Mouse (Mus musculus) liver, adult 2 months (tissue): Measurements from ENCODE around the gene Stpg3. TPM values are rescaled to one million over a fixed set of nuclear protein-coding genes. Genes with fewer than 3 reads are reported as not detected.
A peak's percentile ranks its signal among the peaks of the same experiment; 100 is the strongest.
"Not testable (repeated sequence)": the region's sequence is repeated elsewhere in the genome, so short reads cannot be mapped to it uniquely, and the experiment has no call there.

Experiments
- DNase-seq: peaks from one replicate; pipeline ENCODE4 v3.0.0-alpha.2; 2011; ENCODE audit warnings: low read depth, low spot score; ENCODE audit errors: extremely low read depth
- H3K27ac ChIP-seq: fragments of 200-500 bp; replicated peaks from 2 replicates; pipeline ENCODE4 v1.5.1; 2012; ENCODE audit warnings: low read depth, mild to moderate bottlenecking, control low read depth, inconsistent platforms, low read length; ENCODE audit not compliant: insufficient read depth
- H3K27me3 ChIP-seq: fragments of 200-500 bp; 2 replicates; pipeline ENCODE4 v1.6.1; 2012; ENCODE audit warnings: mild to moderate bottlenecking, moderate library complexity, low read length, inconsistent platforms; ENCODE audit not compliant: control insufficient read depth, insufficient read depth
- H3K36me3 ChIP-seq: fragments of 200-500 bp; 2 replicates; pipeline ENCODE4 v1.6.1; 2012; ENCODE audit warnings: low read length, inconsistent platforms; ENCODE audit not compliant: control insufficient read depth, insufficient read depth
- H3K4me1 ChIP-seq: fragments of 200-500 bp; 2 replicates; pipeline ENCODE4 v1.6.1; 2011; ENCODE audit warnings: low read length; ENCODE audit not compliant: control insufficient read depth, insufficient read depth
- H3K4me3 ChIP-seq: fragments of 200-500 bp; 2 replicates; pipeline ENCODE4 v1.5.1; 2011; ENCODE audit warnings: low read depth, mild to moderate bottlenecking, control low read depth, low read length, moderate library complexity; ENCODE audit not compliant: insufficient read depth
- H3K79me2 ChIP-seq: fragments of 200-500 bp; 2 replicates; pipeline ENCODE4 v1.6.1; 2012; ENCODE audit warnings: inconsistent platforms, mild to moderate bottlenecking, low read length, moderate library complexity; ENCODE audit not compliant: control insufficient read depth, insufficient read depth
- H3K9ac ChIP-seq: fragments of 200-500 bp; 2 replicates; pipeline ENCODE4 v1.6.1; 2012; ENCODE audit warnings: low read depth, mild to moderate bottlenecking, control low read depth, inconsistent platforms, low read length
- CTCF ChIP-seq: fragments of 200-500 bp; IDR thresholded peaks from 2 replicates; pipeline ENCODE4 v1.5.1; 2011; ENCODE audit warnings: low read depth, low read length, control low read depth
- POLR2A ChIP-seq: fragments of 200-500 bp; IDR thresholded peaks from 2 replicates; pipeline ENCODE4 v1.6.1; 2011; ENCODE audit warnings: low read length, control low read depth; ENCODE audit not compliant: insufficient read depth; ENCODE audit errors: extremely low read depth
- WGBS: fragments of 180-500 bp; shearing (Covaris S2); methylation state at CpG from one replicate; pipeline ENCODE4 v1.1.7; 2018; 5-methylcytosine and 5-hydroxymethylcytosine counted together
- polyA plus RNA-seq: library from polyadenylated mRNA; depleted of rRNA; stranded (reverse); fragments of >200 nt; gene quantifications from 2 replicates; pipeline ENCODE4 v1.2.3, GENCODE M21; 2012
- total RNA-seq: library from RNA; depleted of rRNA; stranded (reverse); fragments of >200 nt; gene quantifications from 2 replicates; pipeline ENCODE4 v1.2.3, GENCODE M21; 2014

The Stpg3 gene
- total and polyA plus RNA-seq, 2 experiments = not detected

GRCm38 (mm10) chr2:25258887-25259286 lies 44.5 kb upstream of the Stpg3 start:
- TF ChIP-seq POLR2A = no peak
- TF ChIP-seq CTCF = peak; percentile 39
- DNase-seq = no peak
- no peak overlapping the region for H3K9ac ChIP-seq
- no peak overlapping the region for H3K27ac ChIP-seq
- H3K4me3 ChIP-seq = no peak overlapping the region
- H3K4me1 ChIP-seq = peaks cover 14% of the 10 kb centered on the region
- WGBS = 76% methylated on average over 2 of the region's 2 CpGs
- H3K36me3 ChIP-seq = no peaks in the 10 kb centered on the region
- peaks cover 11% of the 10 kb centered on the region; the same call in 1 of the 2 replicates for H3K79me2 ChIP-seq
- H3K27me3 ChIP-seq = no peaks in the 10 kb centered on the region

DNA sequence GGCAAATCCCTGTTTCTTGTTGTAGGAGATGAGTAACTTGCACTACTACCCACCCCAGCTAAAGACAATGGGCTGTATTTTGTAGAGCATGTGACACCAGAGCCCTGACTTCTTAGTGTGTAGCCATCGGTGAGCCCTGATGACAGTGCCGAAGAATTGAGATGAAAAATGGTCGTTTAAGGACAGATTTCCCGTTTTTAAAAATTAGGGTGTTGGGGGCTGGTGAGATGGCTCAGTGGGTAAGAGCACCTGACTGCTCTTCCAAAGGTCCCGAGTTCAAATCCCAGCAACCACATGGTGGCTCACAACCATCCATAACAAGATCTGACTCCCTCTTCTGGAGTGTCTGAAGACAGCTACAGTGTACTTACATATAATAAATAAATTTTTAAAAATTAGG lies 42.8 kb upstream of the Stpg3 start:
- not testable (repeated sequence) for H3K9ac ChIP-seq, H3K36me3 ChIP-seq, H3K27ac ChIP-seq, H3K4me3 ChIP-seq, DNase-seq, H3K79me2 ChIP-seq, H3K4me1 ChIP-seq, H3K27me3 ChIP-seq
- 83% methylated on average over 5 of the region's 5 CpGs for WGBS

DNA sequence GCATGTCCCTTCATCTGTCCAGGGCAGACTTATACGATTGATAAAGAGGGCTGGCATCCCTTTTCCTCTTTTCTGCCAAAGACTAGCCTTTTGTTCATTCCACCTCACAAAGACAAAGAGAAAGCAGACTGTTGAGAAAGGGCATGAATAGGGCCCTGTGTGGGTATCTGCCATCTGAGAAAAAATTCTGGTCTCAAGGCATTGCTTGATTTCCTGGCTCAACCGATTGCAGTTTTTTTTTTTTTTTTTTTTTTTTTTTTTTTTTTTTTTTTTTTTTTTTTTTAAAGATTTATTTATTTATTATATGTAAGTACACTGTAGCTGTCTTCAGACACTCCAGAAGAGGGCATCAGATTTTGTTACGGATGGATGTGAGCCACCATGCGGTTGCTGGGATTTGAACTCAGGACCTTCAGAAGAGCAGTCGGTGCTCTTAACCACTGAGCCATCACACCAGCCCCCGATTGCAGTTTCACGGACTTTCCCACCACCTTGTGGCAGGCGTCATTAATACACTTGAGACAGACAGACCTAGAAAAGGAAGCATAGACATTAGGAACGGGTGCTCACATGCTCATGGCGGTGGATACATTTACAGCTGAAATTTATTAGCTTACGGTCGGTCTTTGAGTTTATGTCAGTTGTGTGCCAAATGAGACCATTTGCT lies 42.1 kb upstream of the Stpg3 start:
- H3K36me3 ChIP-seq, DNase-seq, H3K27me3 ChIP-seq, H3K27ac ChIP-seq, H3K4me1 ChIP-seq, H3K79me2 ChIP-seq: not testable (repeated sequence)
- 0 out of 2 replicates have a peak overlapping the region, but pooled peaks have one; percentile 78 for H3K4me3 ChIP-seq
- peak overlapping the region; percentile 28; the same call in 1 of the 2 replicates for H3K9ac ChIP-seq
- WGBS = 59% methylated on average over 12 of the region's 12 CpGs

DNA sequence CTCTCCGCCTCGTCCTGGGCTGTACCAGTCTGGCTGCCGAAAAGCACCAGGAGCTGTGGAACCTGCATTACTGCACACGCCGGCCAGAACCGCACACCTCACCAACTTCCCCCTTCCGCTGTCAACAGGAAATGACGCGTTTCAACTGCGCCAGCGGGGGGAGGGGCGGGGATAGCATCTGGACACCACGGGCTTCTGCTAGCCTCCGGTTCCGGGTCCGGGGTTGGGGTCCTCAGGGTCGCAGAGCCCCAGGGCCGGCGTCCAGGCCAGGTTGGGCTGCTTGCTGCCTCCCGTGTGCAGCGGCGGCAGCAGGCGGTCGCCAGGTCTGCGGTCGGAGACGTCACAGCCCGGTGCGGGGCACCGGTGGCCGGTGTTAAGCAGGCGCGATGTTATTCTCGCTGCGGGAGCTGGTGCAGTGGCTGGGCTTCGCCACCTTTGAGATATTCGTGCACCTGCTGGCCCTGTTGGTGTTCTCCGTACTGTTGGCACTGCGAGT lies 40.9 kb upstream of the Stpg3 start, which contains the start of gene Tmem203:
Gene Tmem203, plus strand, starts transcription at position 156 of the 496 bp plus-strand sequence.
- peak within 1 kb of the TSS; percentile 78 for H3K4me3 ChIP-seq
- TF ChIP-seq POLR2A = peak; percentile 73; the same call in 1 of the 2 replicates
- no peak for TF ChIP-seq CTCF
- peaks cover 9% of the 10 kb centered on the region for H3K4me1 ChIP-seq
- under 1% methylated on average over 39 of the region's 39 CpGs for WGBS
- H3K9ac ChIP-seq = peak within 1 kb of the TSS; percentile 83
- peak within 1 kb of the TSS; percentile 51 for H3K27ac ChIP-seq
- H3K27me3 ChIP-seq = no peaks in the 10 kb centered on the region
- H3K36me3 ChIP-seq = peaks cover 3% of the 10 kb centered on the region; the same call in 1 of the 2 replicates
- DNase-seq = peak; percentile 68
- H3K79me2 ChIP-seq = peaks cover 2% of the 10 kb centered on the region; the same call in 1 of the 2 replicates

- Histone ChIP-seq H3K4me1 (peaks cover 9% of the 10 kb centered on the region), H3K9ac (no peak overlapping the region), H3K27me3 (no peaks in the 10 kb centered on the region), H3K4me3 (no peak overlapping the region), H3K36me3 (peaks cover 5% of the 10 kb centered on the region), H3K27ac (no peak overlapping the region), H3K79me2 (peaks cover 2% of the 10 kb centered on the region; the same call in 1 of the 2 replicates)
- peak; percentile 19 for DNase-seq
- TF ChIP-seq CTCF (peak; percentile 36; the same call in 1 of the 2 replicates), POLR2A (no peak)
- 79% methylated on average over 1 of the region's 1 CpGs for WGBS
Observed at GRCm38 (mm10) chr2:25252331-25252730, 37.9 kb upstream of the Stpg3 start.
